Mouse (Mus musculus): ENCODE results near the gene Spin1.

The Spin1 gene

GRCm38 (mm10) chr13:51193893-51194292 lies 93.2 kb downstream of the Spin1 start:
- DNase-seq (ENCODE audit: low read depth, low spot score): no peak

- no peak for DNase-seq (ENCODE audit: low read depth, low spot score)
Observed at GRCm38 (mm10) chr13:51197699-51198098, 97.0 kb downstream of the Spin1 start.

GRCm38 (mm10) chr13:51198186-51198585 lies 97.5 kb downstream of the Spin1 start:
- peak; percentile 72 for DNase-seq (ENCODE audit: low read depth, low spot score)
